Mouse (Mus musculus): ENCODE data around the gene Exoc3l4.

DNA sequence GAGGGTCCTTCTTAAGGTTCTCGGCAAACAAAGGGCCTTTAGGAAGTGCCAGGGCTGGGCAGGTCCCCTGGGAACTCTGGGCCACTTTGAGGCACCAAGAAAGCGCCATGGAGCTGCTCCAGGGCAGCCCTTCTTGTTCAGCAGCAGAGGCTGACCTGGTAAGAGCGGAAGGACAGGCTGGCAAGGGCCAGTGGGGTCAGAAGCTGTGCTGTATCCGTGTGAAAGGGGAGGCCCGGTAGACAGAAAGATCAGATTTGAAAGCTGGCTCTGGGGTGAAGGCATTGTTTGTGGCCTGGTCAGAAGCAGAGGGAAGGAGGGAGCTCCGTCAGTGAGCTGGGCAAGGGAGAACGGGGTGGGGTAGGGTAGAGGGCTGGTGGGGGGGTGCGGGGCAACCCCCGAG is 30.5 kb downstream of the Exoc3l4 start:
- TF ChIP-seq CTCF (IDR thresholded peaks at IDR 0.05; ENCODE audit: low read depth) (no peak), EP300 (optimal IDR thresholded peaks at IDR 0.05) (no peak)

All from stomach, postnatal 0 days (tissue).